Mouse (Mus musculus): Measurements from ENCODE around the gene U2af2. TPM values are rescaled to one million over a fixed set of nuclear protein-coding genes. Genes with fewer than 3 reads are reported as not detected.
"Not testable (repeated sequence)": the region's sequence is repeated elsewhere in the genome, so short reads cannot be mapped to it uniquely, and the experiment has no call there.

Gene U2af2
- total RNA-seq, 2 experiments from 2014 or later = 136 to 145 TPM

GRCm38 (mm10) chr7:5076931-5077330 is 15.0 kb downstream of the U2af2 start:
- DNase-seq = no peak

- not testable (repeated sequence) for DNase-seq
Observed at GRCm38 (mm10) chr7:5079365-5080009, 17.5 kb downstream of the U2af2 start.

DNA sequence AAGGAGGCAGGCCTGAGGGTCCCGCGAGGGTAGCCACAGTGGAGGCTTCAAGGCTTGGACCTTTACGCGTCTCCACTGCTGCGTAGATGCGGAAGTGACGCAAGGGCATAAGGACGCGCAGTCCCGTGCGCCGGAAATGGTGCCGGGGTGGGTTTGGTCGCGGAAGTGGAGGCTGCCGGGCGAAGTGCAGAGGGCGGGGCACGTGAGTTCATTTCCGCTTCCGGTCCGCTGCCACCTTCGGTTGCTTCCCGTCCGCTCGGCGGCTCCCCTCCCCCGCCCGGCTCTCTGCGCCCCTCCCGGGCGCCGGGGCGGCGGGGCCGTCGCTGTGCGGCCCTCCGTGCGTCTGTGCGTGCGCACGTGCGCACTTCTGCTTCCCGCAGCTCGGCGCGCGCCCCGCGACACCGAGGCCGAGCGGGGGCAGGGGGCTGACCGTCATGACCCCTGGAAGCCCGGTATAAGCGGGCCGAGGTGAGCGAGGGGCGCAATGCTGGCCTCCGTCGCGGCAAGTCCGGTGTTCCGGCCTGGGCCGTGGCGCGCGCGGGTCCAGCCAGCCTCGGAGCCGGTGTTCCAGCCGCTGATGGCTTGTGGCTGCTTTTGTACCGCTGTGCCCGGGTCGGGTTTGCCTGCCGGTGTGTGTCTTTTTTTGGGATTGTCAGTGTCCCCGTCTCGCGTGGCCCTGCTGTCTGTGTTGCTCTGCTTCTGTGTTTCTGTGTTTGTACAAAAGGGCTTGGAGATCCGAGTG is 18.2 kb downstream of the U2af2 start, which contains the start of gene Epn1:
Epn1 (plus strand) TSS at position 226 of the 742 bp plus-strand sequence.
- peak; percentile 98 for DNase-seq

DNA sequence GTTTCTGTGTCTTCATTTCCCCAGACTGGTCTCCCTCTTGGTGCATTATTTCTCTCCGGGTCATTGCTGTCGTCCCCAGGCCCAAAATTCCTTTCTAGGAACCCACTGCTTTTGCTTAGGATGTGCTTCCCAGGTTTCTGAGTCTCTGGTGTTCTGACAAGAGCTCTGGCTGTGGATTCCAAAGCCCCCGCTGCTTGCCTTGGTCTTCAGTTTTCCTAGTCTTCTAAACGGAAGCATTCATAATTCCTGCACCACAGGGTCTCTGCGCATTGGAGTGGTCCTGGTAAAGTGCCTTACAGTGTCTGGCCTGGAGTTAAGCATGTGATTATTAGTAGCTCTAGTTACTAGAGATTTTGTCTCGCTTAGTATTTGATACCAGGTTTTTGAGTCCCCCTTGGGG is 18.9 kb downstream of the U2af2 start:
- no peak for DNase-seq

DNA sequence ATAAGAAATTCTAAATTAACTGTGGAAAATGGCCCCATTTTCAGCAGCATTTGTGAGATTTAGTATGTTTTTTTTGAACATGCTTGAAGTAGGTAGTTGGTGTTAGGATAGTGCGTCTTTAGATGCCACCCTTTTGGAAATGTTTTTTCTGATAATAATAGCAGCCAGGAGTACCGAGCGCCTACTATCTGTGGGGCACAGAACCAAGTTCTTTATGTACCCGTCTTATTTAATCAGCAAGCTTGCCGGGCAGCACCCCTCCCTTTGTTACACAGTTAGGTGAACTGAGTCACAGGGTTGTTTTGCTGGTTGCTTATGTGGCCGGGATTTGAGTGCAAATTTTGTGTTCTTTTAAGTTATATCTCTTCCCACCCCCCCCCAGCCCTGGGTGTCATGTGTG is 19.3 kb downstream of the U2af2 start:
- no peak for DNase-seq

- no peak for DNase-seq
Observed at GRCm38 (mm10) chr7:5081939-5082338, 20.0 kb downstream of the U2af2 start.

- DNase-seq = no peak
Observed at GRCm38 (mm10) chr7:5083325-5084105, 21.6 kb downstream of the U2af2 start.

GRCm38 (mm10) chr7:5085512-5085911 is 23.6 kb downstream of the U2af2 start:
- DNase-seq = no peak

DNA sequence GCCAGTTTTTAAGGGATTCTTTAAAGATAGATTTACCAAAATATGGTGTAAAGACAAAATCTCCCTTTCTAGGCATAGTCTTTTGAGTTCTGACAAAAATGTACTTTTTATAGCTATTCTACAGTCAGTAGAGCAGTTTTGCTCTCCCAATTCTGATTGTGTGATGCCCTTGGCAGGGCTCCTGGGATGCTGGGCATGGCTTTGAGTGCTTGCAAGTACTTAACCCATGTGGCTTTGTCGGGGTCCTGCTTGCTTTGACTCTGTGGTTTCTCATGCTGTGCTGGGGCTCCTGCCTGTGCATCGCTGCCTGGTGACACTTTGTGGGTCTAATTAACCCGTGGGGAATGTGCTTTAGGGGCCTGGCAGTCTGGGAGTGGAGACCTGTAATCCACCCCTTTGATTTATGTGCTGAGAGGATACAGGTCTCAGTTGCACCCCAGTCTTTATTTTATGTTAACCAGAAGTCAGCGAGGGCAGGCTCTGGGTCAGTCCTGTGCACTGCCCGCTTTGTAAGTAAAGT is 25.0 kb downstream of the U2af2 start:
- no peak for DNase-seq

- no peak for DNase-seq
Observed at GRCm38 (mm10) chr7:5087886-5088285, 25.9 kb downstream of the U2af2 start.

DNA sequence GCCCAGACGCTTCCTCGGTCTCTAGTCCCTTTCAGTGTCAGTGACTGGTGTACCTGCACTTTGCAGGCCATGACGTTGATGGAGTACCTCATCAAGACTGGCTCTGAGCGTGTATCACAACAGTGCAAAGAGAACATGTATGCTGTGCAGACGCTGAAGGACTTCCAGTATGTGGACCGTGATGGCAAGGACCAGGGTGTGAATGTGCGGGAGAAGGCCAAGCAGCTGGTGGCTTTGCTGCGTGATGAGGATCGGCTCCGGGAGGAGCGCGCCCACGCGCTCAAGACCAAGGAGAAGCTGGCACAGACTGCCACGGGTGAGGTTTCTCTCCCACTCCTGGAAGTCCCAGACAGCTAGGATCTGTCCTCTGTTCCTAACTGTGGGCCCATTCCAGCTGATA is 27.9 kb downstream of the U2af2 start:
- DNase-seq = no peak

DNA sequence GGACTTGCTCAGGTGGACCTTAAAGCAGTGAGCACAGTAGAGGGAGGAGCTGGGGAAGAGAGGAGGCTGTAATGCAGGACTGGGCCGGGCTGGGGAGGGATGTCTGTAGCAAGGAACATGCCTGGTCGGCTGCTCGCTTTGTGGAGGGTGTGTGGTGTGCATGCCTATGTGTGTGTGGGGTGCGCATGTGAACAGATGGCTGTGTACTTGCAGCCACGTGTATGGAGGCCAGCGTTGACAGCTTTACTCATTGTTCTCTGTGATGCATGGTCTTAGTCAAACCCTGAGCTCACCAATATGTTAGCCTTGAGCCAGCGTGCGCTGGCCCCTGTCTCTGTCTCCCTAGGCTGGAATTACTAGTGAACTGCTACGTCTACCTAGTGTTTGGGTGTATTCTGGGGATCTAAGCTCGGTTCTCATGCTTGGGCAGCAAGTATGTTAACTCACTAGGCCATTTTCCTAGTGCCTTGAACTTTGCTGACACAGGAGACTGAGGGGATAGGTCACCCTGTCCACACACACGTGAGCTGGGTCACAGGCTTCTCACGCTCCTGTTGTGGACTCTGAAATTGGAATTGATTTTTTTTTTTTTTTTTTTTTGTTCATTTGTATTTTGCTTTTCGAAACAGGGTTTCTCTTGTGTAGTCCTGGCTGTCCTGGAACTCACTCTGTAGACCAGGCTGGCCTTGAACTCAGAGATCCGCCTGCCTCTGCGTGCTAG is 29.2 kb downstream of the U2af2 start:
- no peak for DNase-seq

- no peak for DNase-seq
Observed at GRCm38 (mm10) chr7:5092381-5092780, 30.4 kb downstream of the U2af2 start.

- DNase-seq = peak; percentile 53
Observed at GRCm38 (mm10) chr7:5092831-5093510, 31.0 kb downstream of the U2af2 start.

- no peak for DNase-seq
Observed at GRCm38 (mm10) chr7:5098769-5099168, 36.8 kb downstream of the U2af2 start.

GRCm38 (mm10) chr7:5099796-5100195 is 37.9 kb downstream of the U2af2 start:
- no peak for DNase-seq

DNA sequence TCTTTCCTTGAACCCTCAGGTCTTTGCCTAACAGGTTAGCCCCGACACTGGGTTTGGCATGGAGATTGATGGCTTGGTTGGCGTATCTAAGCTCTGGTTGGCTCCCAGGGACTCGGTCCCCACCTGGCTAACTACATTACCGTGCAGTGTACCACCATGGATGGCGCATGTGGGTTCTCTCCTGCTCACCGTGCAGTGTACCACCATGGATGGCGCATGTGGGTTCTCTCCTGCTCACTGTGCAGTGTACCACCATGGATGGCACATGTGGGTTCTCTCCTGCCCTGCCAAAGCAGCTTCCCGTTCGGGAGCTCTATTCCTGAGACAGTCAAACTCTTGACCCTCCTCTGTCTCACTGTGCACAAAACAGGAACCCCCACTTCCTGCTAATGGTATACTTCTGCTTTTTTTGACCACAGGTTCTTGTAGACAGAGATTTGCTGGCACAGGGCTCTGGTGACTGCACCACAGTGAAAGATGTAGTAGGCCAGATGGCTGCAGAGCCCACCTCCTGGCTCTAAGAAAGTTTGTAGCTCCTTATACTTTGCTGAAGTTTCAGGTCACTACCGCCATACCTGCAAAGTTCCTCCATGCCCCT is 39.2 kb downstream of the U2af2 start:
- DNase-seq = no peak

GRCm38 (mm10) chr7:5102564-5102963 is 40.6 kb downstream of the U2af2 start:
- no peak for DNase-seq

GRCm38 (mm10) chr7:5108272-5108671 is 46.3 kb downstream of the U2af2 start:
- no peak for DNase-seq

DNA sequence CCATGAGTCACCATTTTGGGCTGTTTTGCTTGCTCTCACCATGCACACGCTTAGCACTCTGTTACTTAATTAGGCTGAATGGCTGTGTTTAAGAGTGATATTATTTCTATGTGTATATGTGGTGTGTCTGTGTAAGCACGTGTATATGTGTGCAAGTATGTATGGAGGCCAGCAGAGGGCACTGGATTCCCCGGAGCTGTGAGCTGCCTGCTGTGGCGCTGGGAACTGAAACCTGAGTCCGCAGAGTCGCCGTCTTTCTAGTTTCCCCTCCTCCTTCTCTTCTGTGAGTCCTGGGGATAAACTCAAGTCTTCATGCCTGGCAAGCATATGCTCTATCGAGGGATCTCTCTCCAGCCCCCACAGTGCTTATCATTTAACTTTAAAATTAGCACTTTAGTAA is 47.4 kb downstream of the U2af2 start:
- no peak for DNase-seq

- no peak for DNase-seq
Observed at GRCm38 (mm10) chr7:5112701-5113100, 50.8 kb downstream of the U2af2 start.
